Mouse (Mus musculus) heart, embryonic 16.5 days (tissue): Measurements from ENCODE around the gene Snai1. TPM values are rescaled to one million over a fixed set of nuclear protein-coding genes. Genes with fewer than 3 reads are reported as not detected.

Source experiments
- ATAC-seq: fragments of 200-750 bp; cut with Nextera tagmentation; replicated peaks from 2 replicates; pipeline ENCODE4 v1.8.0; 2017; ENCODE audit warnings: moderate number of reproducible peaks; ENCODE audit not compliant: insufficient read depth, low FRiP score; ENCODE audit errors: extremely low read depth
- H3K27ac ChIP-seq: fragments of 300-500 bp; sonication (generic); 2 replicates; pipeline ENCODE4 v1.5.1; 2014; ENCODE audit warnings: mild to moderate bottlenecking, low read length, control low read depth, moderate library complexity
- H3K27me3 ChIP-seq: fragments of 300-500 bp; sonication (generic); 2 replicates; pipeline ENCODE4 v1.6.1; 2014; ENCODE audit warnings: low read length, mixed read lengths; ENCODE audit not compliant: control insufficient read depth, insufficient read depth
- H3K36me3 ChIP-seq: fragments of 300-500 bp; sonication (generic); 2 replicates; pipeline ENCODE4 v1.6.1; 2014; ENCODE audit not compliant: control insufficient read depth, insufficient read depth
- H3K4me1 ChIP-seq: fragments of 300-500 bp; sonication (generic); 2 replicates; pipeline ENCODE4 v1.6.1; 2014; ENCODE audit warnings: low read length, mixed read lengths; ENCODE audit not compliant: control insufficient read depth, insufficient read depth
- H3K4me2 ChIP-seq: fragments of 300-500 bp; sonication (generic); 2 replicates; pipeline ENCODE4 v1.6.1; 2014; ENCODE audit warnings: low read depth, mild to moderate bottlenecking, control low read depth, low read length
- H3K4me3 ChIP-seq: fragments of 300-500 bp; sonication (generic); 2 replicates; pipeline ENCODE4 v1.5.1; 2014; ENCODE audit warnings: mild to moderate bottlenecking, control low read depth, low read length
- H3K9ac ChIP-seq: fragments of 300-500 bp; sonication (generic); 2 replicates; pipeline ENCODE4 v1.6.1; 2014; ENCODE audit warnings: low read length, control low read depth
- H3K9me3 ChIP-seq: fragments of 300-500 bp; sonication (generic); replicated peaks from 2 replicates; pipeline ENCODE4 v1.6.1; 2016; ENCODE audit warnings: low read length; ENCODE audit not compliant: control insufficient read depth
- WGBS: fragments of 180-500 bp; shearing (Covaris S2); extraction: QIAGEN DNeasy Blood & Tissue Kit; methylation state at CpG from one replicate; pipeline ENCODE4 v1.1.7; 2014; 5-methylcytosine and 5-hydroxymethylcytosine counted together
- polyA plus RNA-seq: library from polyadenylated mRNA; unstranded; fragments of >200 nt; fragmentation: Nextera tagmentation; extraction: Ambion mirVana; gene quantifications from 2 replicates; pipeline ENCODE4 v1.2.1, GENCODE M21; 2015

Snai1 gene
- polyA plus RNA-seq, 1 experiment from 2014 or later, result 12.5 TPM

- Histone ChIP-seq H3K9ac (peak overlapping the region; percentile 68), H3K27ac (no peak overlapping the region), H3K36me3 (no peaks in the 10 kb centered on the region), H3K27me3 (peaks cover 5% of the 10 kb centered on the region), H3K4me2 (peak overlapping the region; percentile 57), H3K9me3 (peaks cover 2% of the 10 kb centered on the region), H3K4me3 (peak overlapping the region; percentile 31), H3K4me1 (peaks cover 22% of the 10 kb centered on the region)
- ATAC-seq, result no peak
- WGBS, result 16% methylated on average over 27 of the region's 27 CpGs
Observed at GRCm38 (mm10) chr2:167559413-167559812, 21.4 kb downstream of the Snai1 start.

GRCm38 (mm10) chr2:167562101-167562500 is 24.1 kb downstream of the Snai1 start:
- H3K36me3 ChIP-seq, result no peaks in the 10 kb centered on the region
- 28% methylated on average over 8 of the region's 8 CpGs for WGBS
- no peak overlapping the region; the same call in 1 of the 2 replicates for H3K27ac ChIP-seq
- no peaks in the 10 kb centered on the region for H3K9me3 ChIP-seq
- peaks cover 5% of the 10 kb centered on the region for H3K27me3 ChIP-seq
- no peak overlapping the region for H3K4me2 ChIP-seq
- ATAC-seq, result peak; percentile 52
- H3K4me1 ChIP-seq, result peaks cover 25% of the 10 kb centered on the region
- no peak overlapping the region for H3K9ac ChIP-seq
- H3K4me3 ChIP-seq, result no peak overlapping the region

- ATAC-seq, result no peak
- no peaks in the 10 kb centered on the region for H3K36me3 ChIP-seq
- no peak overlapping the region for H3K9ac ChIP-seq
- WGBS, result 82% methylated on average over 5 of the region's 5 CpGs
- no peak overlapping the region for H3K27ac ChIP-seq
- peaks cover 25% of the 10 kb centered on the region for H3K4me1 ChIP-seq
- H3K9me3 ChIP-seq, result no peaks in the 10 kb centered on the region
- peaks cover 5% of the 10 kb centered on the region for H3K27me3 ChIP-seq
- H3K4me3 ChIP-seq, result no peak overlapping the region
- H3K4me2 ChIP-seq, result no peak overlapping the region
Observed at GRCm38 (mm10) chr2:167563035-167563434, 25.0 kb downstream of the Snai1 start.

- Histone ChIP-seq H3K27ac (no peak overlapping the region), H3K27me3 (peaks cover 5% of the 10 kb centered on the region), H3K9me3 (no peaks in the 10 kb centered on the region), H3K4me3 (no peak overlapping the region), H3K4me2 (no peak overlapping the region), H3K4me1 (peaks cover 25% of the 10 kb centered on the region), H3K9ac (no peak overlapping the region), H3K36me3 (no peaks in the 10 kb centered on the region)
- ATAC-seq, result no peak
- WGBS, result 49% methylated on average over 12 of the region's 12 CpGs
Observed at GRCm38 (mm10) chr2:167563703-167564102, 25.7 kb downstream of the Snai1 start.

GRCm38 (mm10) chr2:167564551-167565311 is 26.7 kb downstream of the Snai1 start:
- no peaks in the 10 kb centered on the region for H3K9me3 ChIP-seq
- no peak for ATAC-seq
- no peaks in the 10 kb centered on the region for H3K36me3 ChIP-seq
- H3K4me3 ChIP-seq, result no peak overlapping the region
- H3K4me1 ChIP-seq, result peaks cover 21% of the 10 kb centered on the region
- H3K4me2 ChIP-seq, result no peak overlapping the region
- no peak overlapping the region for H3K9ac ChIP-seq
- peaks cover 5% of the 10 kb centered on the region for H3K27me3 ChIP-seq
- peak overlapping the region; percentile 37; the same call in 1 of the 2 replicates for H3K27ac ChIP-seq
- WGBS, result 70% methylated on average over 13 of the region's 13 CpGs

GRCm38 (mm10) chr2:167565312-167565656 is 27.3 kb downstream of the Snai1 start:
- H3K9ac ChIP-seq, result 0 out of 2 replicates have a peak overlapping the region, but pooled peaks have one; percentile 56
- no peak for ATAC-seq
- peak overlapping the region; percentile 80 for H3K27ac ChIP-seq
- no peak overlapping the region for H3K4me3 ChIP-seq
- peaks cover 26% of the 10 kb centered on the region for H3K4me1 ChIP-seq
- WGBS, result 60% methylated on average over 3 of the region's 3 CpGs
- peaks cover under 1% of the 10 kb centered on the region; the same call in 1 of the 2 replicates for H3K27me3 ChIP-seq
- no peaks in the 10 kb centered on the region for H3K9me3 ChIP-seq
- peak overlapping the region; percentile 50 for H3K4me2 ChIP-seq
- H3K36me3 ChIP-seq, result no peaks in the 10 kb centered on the region

GRCm38 (mm10) chr2:167565682-167566081 is 27.7 kb downstream of the Snai1 start:
- H3K9me3 ChIP-seq, result no peaks in the 10 kb centered on the region
- peak overlapping the region; percentile 80 for H3K27ac ChIP-seq
- WGBS, result 20% methylated on average over 19 of the region's 19 CpGs
- peak; percentile 32; the same call in 1 of the 2 replicates for ATAC-seq
- H3K4me2 ChIP-seq, result peak overlapping the region; percentile 50
- peak overlapping the region; percentile 56; the same call in 1 of the 2 replicates for H3K9ac ChIP-seq
- peaks cover 30% of the 10 kb centered on the region for H3K4me1 ChIP-seq
- no peak overlapping the region for H3K4me3 ChIP-seq
- H3K36me3 ChIP-seq, result no peaks in the 10 kb centered on the region
- no peaks in the 10 kb centered on the region for H3K27me3 ChIP-seq

GRCm38 (mm10) chr2:167568112-167568511 is 30.1 kb downstream of the Snai1 start:
- WGBS, result 73% methylated on average over 9 of the region's 9 CpGs
- Histone ChIP-seq H3K9ac (no peak overlapping the region), H3K4me1 (peaks cover 22% of the 10 kb centered on the region), H3K27me3 (no peaks in the 10 kb centered on the region), H3K36me3 (no peaks in the 10 kb centered on the region), H3K9me3 (no peaks in the 10 kb centered on the region), H3K4me2 (no peak overlapping the region), H3K27ac (no peak overlapping the region), H3K4me3 (no peak overlapping the region)
- ATAC-seq, result no peak

GRCm38 (mm10) chr2:167569934-167570651 is 32.1 kb downstream of the Snai1 start:
- Histone ChIP-seq H3K27ac (peak overlapping the region; percentile 82), H3K4me1 (peaks cover 13% of the 10 kb centered on the region), H3K4me3 (no peak overlapping the region), H3K9ac (0 out of 2 replicates have a peak overlapping the region, but pooled peaks have one; percentile 26), H3K4me2 (no peak overlapping the region), H3K36me3 (no peaks in the 10 kb centered on the region), H3K9me3 (no peaks in the 10 kb centered on the region), H3K27me3 (no peaks in the 10 kb centered on the region)
- WGBS, result 49% methylated on average over 13 of the region's 13 CpGs
- peak; percentile 59 for ATAC-seq
